Mouse (Mus musculus): ENCODE measurements at regions not wholly inside any gene's neighbourhood (a gene's known extent, or its start where the extent isn't known, plus 50 kb on each side); places are given as distances from the start of the nearest gene placed in this dataset.

DNA sequence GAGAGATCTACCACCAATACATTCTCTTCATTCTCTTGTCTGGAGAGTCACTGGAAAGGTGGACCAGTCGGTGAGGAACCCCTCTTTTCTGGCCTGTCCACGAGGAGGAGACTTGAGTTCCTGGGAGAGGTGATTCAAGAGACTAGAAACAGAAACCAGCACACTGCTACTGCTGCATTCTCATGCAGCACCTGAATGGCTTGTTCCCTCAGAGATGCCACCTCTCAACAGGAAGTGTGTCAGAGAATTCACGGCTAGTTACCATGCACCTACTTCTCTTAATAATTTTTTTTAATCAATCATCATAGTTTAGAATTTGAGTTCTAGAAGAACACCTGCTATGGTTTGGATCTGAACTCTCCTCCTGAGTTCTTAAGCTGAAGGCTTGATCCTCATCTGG is 52.0 kb upstream of the Dynlrb2 start:
- Histone ChIP-seq H3K27me3 (ENCODE audit: control insufficient read depth, insufficient read depth, low read length) (no peaks in the 10 kb centered on the region), H3K9ac (replicated peaks; ENCODE audit: low read length) (no peak overlapping the region), H3K27ac (replicated peaks; ENCODE audit: low read depth, low read length) (no peak overlapping the region), H3K4me1 (ENCODE audit: control insufficient read depth, insufficient read depth, low read length) (no peaks in the 10 kb centered on the region), H3K36me3 (replicated peaks; ENCODE audit: control insufficient read depth, insufficient read depth, low read depth, low read length) (no peaks in the 10 kb centered on the region), H3K4me2 (ENCODE audit: low read depth, low read length) (no peak overlapping the region), H3K9me3 (replicated peaks; ENCODE audit: control insufficient read depth, low read length) (no peaks in the 10 kb centered on the region), H3K4me3 (ENCODE audit: low read depth, low read length) (no peak overlapping the region)
- 75% methylated on average over 3 of the region's 3 CpGs for WGBS
- ATAC-seq (replicated peaks; ENCODE audit: insufficient number of reproducible peaks, low FRiP score, low TSS enrichment, low read depth), result no peak
- no peak for DNase-seq (ENCODE audit: low spot score)

GRCm38 (mm10) chr8:116451397-116451796 is 53.4 kb upstream of the Dynlrb2 start:
- no peak for ATAC-seq (replicated peaks; ENCODE audit: insufficient number of reproducible peaks, low FRiP score, low TSS enrichment, low read depth)
- H3K36me3 ChIP-seq (replicated peaks; ENCODE audit: control insufficient read depth, insufficient read depth, low read depth, low read length), result no peaks in the 10 kb centered on the region
- no peaks in the 10 kb centered on the region for H3K9me3 ChIP-seq (replicated peaks; ENCODE audit: control insufficient read depth, low read length)
- H3K4me1 ChIP-seq (ENCODE audit: control insufficient read depth, insufficient read depth, low read length), result no peaks in the 10 kb centered on the region
- H3K9ac ChIP-seq (replicated peaks; ENCODE audit: low read length), result no peak overlapping the region
- no peak overlapping the region for H3K4me3 ChIP-seq (ENCODE audit: low read depth, low read length)
- WGBS, result 79% methylated on average over 3 of the region's 3 CpGs
- H3K4me2 ChIP-seq (ENCODE audit: low read depth, low read length), result no peak overlapping the region
- DNase-seq (ENCODE audit: low spot score), result no peak
- no peaks in the 10 kb centered on the region for H3K27me3 ChIP-seq (ENCODE audit: control insufficient read depth, insufficient read depth, low read length)
- H3K27ac ChIP-seq (replicated peaks; ENCODE audit: low read depth, low read length), result no peak overlapping the region

DNA sequence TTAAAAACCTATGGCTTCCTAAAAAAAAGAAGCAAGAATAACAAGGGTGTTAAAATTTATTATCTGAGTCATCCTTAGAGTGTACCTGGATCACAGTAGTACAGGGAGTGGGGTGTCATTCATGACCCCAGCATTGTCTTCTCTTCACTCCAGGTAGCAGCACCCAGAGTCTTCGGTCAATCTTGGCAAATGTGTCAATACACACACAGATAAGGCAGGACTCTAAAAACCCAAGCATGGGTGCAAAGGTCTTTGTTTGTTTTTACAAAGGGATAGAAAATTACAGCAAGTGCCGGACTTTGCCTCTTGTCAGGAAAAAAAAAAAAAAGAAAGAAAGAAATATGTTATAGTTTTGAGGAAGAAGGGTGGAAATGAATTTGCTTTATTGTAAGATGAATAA is 57.3 kb upstream of the Dynlrb2 start:
- Histone ChIP-seq H3K27ac (replicated peaks; ENCODE audit: low read depth, low read length) (no peak overlapping the region), H3K4me3 (ENCODE audit: low read depth, low read length) (no peak overlapping the region), H3K36me3 (replicated peaks; ENCODE audit: control insufficient read depth, insufficient read depth, low read depth, low read length) (no peaks in the 10 kb centered on the region), H3K27me3 (ENCODE audit: control insufficient read depth, insufficient read depth, low read length) (no peaks in the 10 kb centered on the region), H3K4me2 (ENCODE audit: low read depth, low read length) (no peak overlapping the region), H3K9me3 (replicated peaks; ENCODE audit: control insufficient read depth, low read length) (no peaks in the 10 kb centered on the region), H3K9ac (replicated peaks; ENCODE audit: low read length) (no peak overlapping the region), H3K4me1 (ENCODE audit: control insufficient read depth, insufficient read depth, low read length) (no peaks in the 10 kb centered on the region)
- 75% methylated on average over 2 of the region's 2 CpGs for WGBS
- DNase-seq (ENCODE audit: low spot score), result no peak
- no peak for ATAC-seq (replicated peaks; ENCODE audit: insufficient number of reproducible peaks, low FRiP score, low TSS enrichment, low read depth)

- no peaks in the 10 kb centered on the region for H3K9me3 ChIP-seq (replicated peaks; ENCODE audit: control insufficient read depth, low read length)
- no peak for DNase-seq (ENCODE audit: low spot score)
- no peaks in the 10 kb centered on the region for H3K27me3 ChIP-seq (ENCODE audit: control insufficient read depth, insufficient read depth, low read length)
- 46% methylated on average over 2 of the region's 2 CpGs for WGBS
- no peak overlapping the region for H3K4me3 ChIP-seq (ENCODE audit: low read depth, low read length)
- H3K9ac ChIP-seq (replicated peaks; ENCODE audit: low read length), result no peak overlapping the region
- H3K36me3 ChIP-seq (replicated peaks; ENCODE audit: control insufficient read depth, insufficient read depth, low read depth, low read length), result no peaks in the 10 kb centered on the region
- no peak overlapping the region for H3K27ac ChIP-seq (replicated peaks; ENCODE audit: low read depth, low read length)
- H3K4me1 ChIP-seq (ENCODE audit: control insufficient read depth, insufficient read depth, low read length), result no peaks in the 10 kb centered on the region
- no peak for ATAC-seq (replicated peaks; ENCODE audit: insufficient number of reproducible peaks, low FRiP score, low TSS enrichment, low read depth)
- no peak overlapping the region for H3K4me2 ChIP-seq (ENCODE audit: low read depth, low read length)
Measured at GRCm38 (mm10) chr8:116442827-116443226, 61.9 kb upstream of the Dynlrb2 start.

- H3K36me3 ChIP-seq (replicated peaks; ENCODE audit: control insufficient read depth, insufficient read depth, low read depth, low read length), result no peaks in the 10 kb centered on the region
- H3K9ac ChIP-seq (replicated peaks; ENCODE audit: low read length), result no peak overlapping the region
- H3K27me3 ChIP-seq (ENCODE audit: control insufficient read depth, insufficient read depth, low read length), result no peaks in the 10 kb centered on the region
- H3K4me2 ChIP-seq (ENCODE audit: low read depth, low read length), result no peak overlapping the region
- 16% methylated on average over 7 of the region's 7 CpGs for WGBS
- DNase-seq (ENCODE audit: low spot score) (peak; percentile 89), ATAC-seq (replicated peaks; ENCODE audit: insufficient number of reproducible peaks, low FRiP score, low TSS enrichment, low read depth) (no peak)
- H3K4me1 ChIP-seq (ENCODE audit: control insufficient read depth, insufficient read depth, low read length), result no peaks in the 10 kb centered on the region
- no peaks in the 10 kb centered on the region for H3K9me3 ChIP-seq (replicated peaks; ENCODE audit: control insufficient read depth, low read length)
- no peak overlapping the region for H3K4me3 ChIP-seq (ENCODE audit: low read depth, low read length)
- no peak overlapping the region for H3K27ac ChIP-seq (replicated peaks; ENCODE audit: low read depth, low read length)
Measured at GRCm38 (mm10) chr8:116438895-116439294, 65.9 kb upstream of the Dynlrb2 start.

DNA sequence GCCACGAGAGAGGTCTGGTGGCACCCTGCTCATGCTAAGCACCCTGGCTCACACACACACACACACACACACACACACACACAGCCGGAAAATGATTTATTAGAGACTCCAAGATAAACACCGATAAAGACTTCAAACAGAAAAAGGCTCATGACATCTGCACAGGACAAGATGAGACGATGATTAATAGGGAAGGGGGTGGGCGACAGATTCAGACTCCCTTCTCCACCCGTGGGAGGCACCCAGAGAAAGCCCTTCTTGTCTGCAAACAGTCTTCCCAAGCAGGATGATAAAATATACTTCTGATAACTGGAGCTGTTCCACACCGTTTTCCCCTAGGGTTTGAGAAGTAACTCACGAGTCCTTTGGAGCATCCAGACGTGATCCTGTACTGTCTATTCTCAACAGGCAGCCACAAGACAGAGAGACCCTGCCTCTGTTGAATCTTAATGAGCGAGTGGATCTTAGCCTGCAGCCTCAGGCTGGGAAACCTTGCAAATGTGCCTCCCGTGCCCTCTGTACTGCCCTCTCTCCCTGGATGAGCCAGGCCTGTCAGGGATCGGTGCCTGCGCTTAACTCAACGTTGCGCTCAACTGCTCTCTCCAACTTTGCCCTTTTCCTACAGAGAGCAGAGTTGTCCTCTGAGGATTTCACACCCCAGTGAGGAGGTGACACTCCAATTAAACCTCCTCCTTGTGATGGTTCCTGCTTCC is 69.3 kb upstream of the Dynlrb2 start:
- Histone ChIP-seq H3K4me1 (ENCODE audit: control insufficient read depth, insufficient read depth, low read length) (no peaks in the 10 kb centered on the region), H3K4me3 (ENCODE audit: low read depth, low read length) (no peak overlapping the region), H3K9ac (replicated peaks; ENCODE audit: low read length) (no peak overlapping the region), H3K4me2 (ENCODE audit: low read depth, low read length) (no peak overlapping the region), H3K27ac (replicated peaks; ENCODE audit: low read depth, low read length) (no peak overlapping the region), H3K9me3 (replicated peaks; ENCODE audit: control insufficient read depth, low read length) (no peaks in the 10 kb centered on the region), H3K27me3 (ENCODE audit: control insufficient read depth, insufficient read depth, low read length) (no peaks in the 10 kb centered on the region), H3K36me3 (replicated peaks; ENCODE audit: control insufficient read depth, insufficient read depth, low read depth, low read length) (no peaks in the 10 kb centered on the region)
- WGBS, result 59% methylated on average over 15 of the region's 15 CpGs
- ATAC-seq (replicated peaks; ENCODE audit: insufficient number of reproducible peaks, low FRiP score, low TSS enrichment, low read depth) (no peak), DNase-seq (ENCODE audit: low spot score) (no peak)

DNA sequence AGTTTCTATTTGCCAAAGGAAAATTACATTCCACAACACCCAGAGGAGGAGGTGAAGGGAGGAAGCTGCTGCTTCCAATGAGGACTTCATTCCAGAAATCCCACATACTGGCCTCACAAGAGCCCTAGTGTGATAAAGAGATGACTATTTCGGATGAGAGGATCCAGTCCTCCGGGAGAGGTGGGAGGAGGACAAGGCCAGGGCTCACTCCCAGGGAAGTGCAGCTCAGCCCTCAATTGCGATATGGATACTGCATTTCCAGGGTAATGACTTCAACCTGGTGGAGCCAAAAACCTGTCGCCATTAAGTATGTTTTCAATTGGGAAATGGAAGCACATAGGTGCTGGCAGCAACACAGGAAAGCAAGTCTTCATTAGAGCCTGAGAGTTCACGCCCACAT is 74.7 kb upstream of the Dynlrb2 start:
- H3K4me1 ChIP-seq (ENCODE audit: control insufficient read depth, insufficient read depth, low read length), result no peaks in the 10 kb centered on the region
- no peaks in the 10 kb centered on the region for H3K27me3 ChIP-seq (ENCODE audit: control insufficient read depth, insufficient read depth, low read length)
- no peak overlapping the region for H3K27ac ChIP-seq (replicated peaks; ENCODE audit: low read depth, low read length)
- H3K9me3 ChIP-seq (replicated peaks; ENCODE audit: control insufficient read depth, low read length), result no peaks in the 10 kb centered on the region
- DNase-seq (ENCODE audit: low spot score) (no peak), ATAC-seq (replicated peaks; ENCODE audit: insufficient number of reproducible peaks, low FRiP score, low TSS enrichment, low read depth) (no peak)
- no peak overlapping the region for H3K4me3 ChIP-seq (ENCODE audit: low read depth, low read length)
- WGBS, result 73% methylated on average over 5 of the region's 5 CpGs
- no peaks in the 10 kb centered on the region for H3K36me3 ChIP-seq (replicated peaks; ENCODE audit: control insufficient read depth, insufficient read depth, low read depth, low read length)
- no peak overlapping the region for H3K9ac ChIP-seq (replicated peaks; ENCODE audit: low read length)
- H3K4me2 ChIP-seq (ENCODE audit: low read depth, low read length), result no peak overlapping the region

GRCm38 (mm10) chr8:116429649-116430048 is 75.1 kb upstream of the Dynlrb2 start:
- 68% methylated on average over 6 of the region's 6 CpGs for WGBS
- no peak overlapping the region for H3K9ac ChIP-seq (replicated peaks; ENCODE audit: low read length)
- no peak overlapping the region for H3K27ac ChIP-seq (replicated peaks; ENCODE audit: low read depth, low read length)
- H3K36me3 ChIP-seq (replicated peaks; ENCODE audit: control insufficient read depth, insufficient read depth, low read depth, low read length), result no peaks in the 10 kb centered on the region
- no peaks in the 10 kb centered on the region for H3K4me1 ChIP-seq (ENCODE audit: control insufficient read depth, insufficient read depth, low read length)
- H3K9me3 ChIP-seq (replicated peaks; ENCODE audit: control insufficient read depth, low read length), result no peaks in the 10 kb centered on the region
- no peak for DNase-seq (ENCODE audit: low spot score)
- H3K4me3 ChIP-seq (ENCODE audit: low read depth, low read length), result no peak overlapping the region
- ATAC-seq (replicated peaks; ENCODE audit: insufficient number of reproducible peaks, low FRiP score, low TSS enrichment, low read depth), result no peak
- H3K4me2 ChIP-seq (ENCODE audit: low read depth, low read length), result no peak overlapping the region
- H3K27me3 ChIP-seq (ENCODE audit: control insufficient read depth, insufficient read depth, low read length), result no peaks in the 10 kb centered on the region

All from embryonic facial prominence, embryonic 11.5 days (tissue).